Mouse (Mus musculus): ENCODE measurements at regions not wholly inside any gene's neighbourhood (a gene's known extent, or its start where the extent isn't known, plus 50 kb on each side); places are given as distances from the start of the nearest gene placed in this dataset.
A peak's percentile ranks its signal among the peaks of the same experiment; 100 is the strongest.
"Not testable (repeated sequence)": the region's sequence is repeated elsewhere in the genome, so short reads cannot be mapped to it uniquely, and the experiment has no call there.

- intact Hi-C loops (cut with DNase I); DNase-seq (ENCODE audit: low spot score in 2 of 2): not testable (repeated sequence)
Observed at GRCm38 (mm10) chr14:112534971-112535370, 779.4 kb upstream of the Tpm3-rs7 start.

GRCm38 (mm10) chr14:112535914-112536313, 778.5 kb upstream of the Tpm3-rs7 start:
- DNase-seq (ENCODE audit: low spot score in 2 of 2) = no peak
- intact Hi-C loops (cut with DNase I) = no loop called here

GRCm38 (mm10) chr14:112542261-112542660, 772.1 kb upstream of the Tpm3-rs7 start:
- DNase-seq (ENCODE audit: low spot score in 2 of 2) = no peak
- intact Hi-C loops (cut with DNase I) = no loop called here

GRCm38 (mm10) chr14:112548798-112549197, 765.6 kb upstream of the Tpm3-rs7 start:
- no peak for DNase-seq (ENCODE audit: low spot score in 2 of 2)
- intact Hi-C loops (cut with DNase I) = no loop called here

- no peak for DNase-seq (ENCODE audit: low spot score in 2 of 2)
- intact Hi-C loops (cut with DNase I) = no loop called here
Observed at GRCm38 (mm10) chr14:112562246-112562645, 752.2 kb upstream of the Tpm3-rs7 start.

GRCm38 (mm10) chr14:112594715-112595114, 719.7 kb upstream of the Tpm3-rs7 start:
- DNase-seq (ENCODE audit: low spot score in 2 of 2) = no peak
- intact Hi-C loops (cut with DNase I) = no loop called here

GRCm38 (mm10) chr14:112620701-112621100, 693.7 kb upstream of the Tpm3-rs7 start:
- DNase-seq (ENCODE audit: low spot score in 2 of 2) = no peak
- intact Hi-C loops (cut with DNase I) = no loop called here

- no peak for DNase-seq (ENCODE audit: low spot score in 2 of 2)
- intact Hi-C loops (cut with DNase I) = no loop called here
Observed at GRCm38 (mm10) chr14:112657634-112658033, 656.8 kb upstream of the Tpm3-rs7 start.

- DNase-seq (ENCODE audit: low spot score in 2 of 2) = no peak
- intact Hi-C loops (cut with DNase I) = no loop called here
Observed at GRCm38 (mm10) chr14:112659819-112660218, 654.6 kb upstream of the Tpm3-rs7 start.

- DNase-seq (ENCODE audit: low spot score in 2 of 2) = no peak
- intact Hi-C loops (cut with DNase I) = no loop called here
Observed at GRCm38 (mm10) chr14:112680684-112681083, 633.7 kb upstream of the Tpm3-rs7 start.

GRCm38 (mm10) chr14:112686037-112686436, 628.4 kb upstream of the Tpm3-rs7 start:
- intact Hi-C loops (cut with DNase I) = no loop called here
- peak in 1 of 2 experiments; percentile 7 for DNase-seq (ENCODE audit: low spot score in 2 of 2)

- DNase-seq (ENCODE audit: low spot score in 2 of 2) = no peak
- intact Hi-C loops (cut with DNase I) = no loop called here
Observed at GRCm38 (mm10) chr14:112719513-112719912, 594.9 kb upstream of the Tpm3-rs7 start.

Measured in left cerebral cortex, postnatal 36 days (tissue).